Mouse (Mus musculus): ENCODE measurements around the gene Fbn1.

DNA sequence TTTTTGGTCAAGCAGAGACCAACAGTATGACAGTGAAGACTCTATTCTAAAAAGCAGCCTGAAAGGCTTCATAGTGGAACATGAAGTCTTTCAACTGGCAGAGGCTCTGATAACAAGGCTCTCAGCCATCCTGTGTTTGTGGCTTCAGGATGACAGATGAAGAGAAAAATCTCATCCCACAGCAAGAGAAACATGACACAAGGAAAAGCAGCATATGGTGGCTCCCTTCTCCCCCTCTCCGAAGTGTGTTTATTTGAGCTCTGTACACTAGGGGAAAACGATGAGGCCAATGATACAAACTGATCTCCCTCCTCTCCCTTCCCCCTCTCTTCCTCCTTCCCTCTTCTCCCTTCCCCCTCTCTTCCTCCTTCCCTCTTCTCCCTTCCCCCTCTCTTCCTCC, 127.7 kb downstream of the Fbn1 start:
- no peak for TF ChIP-seq POLR2A (IDR thresholded peaks at IDR 0.05; ENCODE audit: borderline replicate concordance, low read depth, low read length)
- TF ChIP-seq CTCF (IDR thresholded peaks at IDR 0.05; ENCODE audit: low read depth, low read length): no peak

Measured in bone marrow macrophage, adult 2 months (primary cell).